Mouse (Mus musculus) liver, embryonic 14.5 days (tissue): ENCODE results near the gene Rab3d. TPM values are rescaled to one million over a fixed set of nuclear protein-coding genes. Genes with fewer than 3 reads are reported as not detected.

Experiments used
- ATAC-seq: fragments of 200-750 bp; cut with Nextera tagmentation; 2 replicates; pipeline ENCODE4 v1.8.0; 2017; ENCODE audit warnings: moderate number of reproducible peaks, mild to moderate bottlenecking, moderate library complexity; ENCODE audit not compliant: insufficient read depth
- DNase-seq, 3 experiments: peaks; one replicate each; pipeline ENCODE4 v3.0.0-alpha.2; 2012 to 2013; ENCODE audit warnings: low read depth in 3 of 3, low spot score in 3 of 3
- H3K27ac ChIP-seq: fragments of 300-500 bp; sonication (generic); 2 replicates; pipeline ENCODE4 v1.5.1; 2014; ENCODE audit warnings: moderate library complexity, mild to moderate bottlenecking, control low read depth, inconsistent platforms
- H3K27me3 ChIP-seq: fragments of 300-500 bp; sonication (generic); 2 replicates; pipeline ENCODE4 v1.6.1; 2014; ENCODE audit warnings: mild to moderate bottlenecking, low read length, moderate library complexity; ENCODE audit not compliant: control insufficient read depth, insufficient read depth
- H3K36me3 ChIP-seq: fragments of 300-500 bp; sonication (generic); replicated peaks from 2 replicates; pipeline ENCODE4 v1.6.1; 2014; ENCODE audit warnings: low read depth; ENCODE audit not compliant: control insufficient read depth, insufficient read depth
- H3K4me1 ChIP-seq, 2 experiments: fragments of 200-500 bp in 1 of 2; fragments of 300-500 bp in 1 of 2; sonication (generic) in 1 of 2; replicated peaks; 2 replicates each; pipeline ENCODE4 v1.6.1; 2012 to 2014; ENCODE audit warnings: antibody characterized with exemption in 1 of 2, inconsistent platforms in 1 of 2, low read length in 1 of 2; ENCODE audit not compliant: control insufficient read depth in 2 of 2, insufficient read depth in 2 of 2
- H3K4me2 ChIP-seq: fragments of 300-500 bp; sonication (generic); 2 replicates; pipeline ENCODE4 v1.6.1; 2014; ENCODE audit warnings: low read depth, mild to moderate bottlenecking, control low read depth, moderate library complexity
- H3K4me3 ChIP-seq, 2 experiments: fragments of 200-500 bp in 1 of 2; fragments of 300-500 bp in 1 of 2; sonication (generic) in 1 of 2; 2 replicates each; pipeline ENCODE4 v1.5.1; 2012 to 2014; ENCODE audit warnings: low read depth in 2 of 2, low read length in 2 of 2, mild to moderate bottlenecking in 2 of 2, control low read depth in 1 of 2, inconsistent platforms in 1 of 2, moderate library complexity in 1 of 2; ENCODE audit not compliant: insufficient read depth in 1 of 2
- H3K9ac ChIP-seq: fragments of 300-500 bp; sonication (generic); replicated peaks from 2 replicates; pipeline ENCODE4 v1.6.1; 2014; ENCODE audit warnings: mild to moderate bottlenecking, control low read depth, moderate library complexity
- H3K9me3 ChIP-seq: fragments of 300-500 bp; sonication (generic); 2 replicates; pipeline ENCODE4 v1.6.1; 2016; ENCODE audit warnings: low read length, mixed read lengths; ENCODE audit not compliant: control insufficient read depth
- CTCF ChIP-seq: IDR thresholded peaks from 2 replicates; pipeline ENCODE4 v1.5.1; 2016; ENCODE audit warnings: antibody characterized with exemption, low read depth, control low read depth
- EP300 ChIP-seq: IDR thresholded peaks from 2 replicates; pipeline ENCODE4 v1.6.1; 2016; ENCODE audit warnings: antibody characterized with exemption, low read depth
- WGBS: fragments of 180-500 bp; shearing (Covaris S2); extraction: QIAGEN DNeasy Blood & Tissue Kit; methylation state at CpG from one replicate; pipeline ENCODE4 v1.1.7; 2014; ENCODE audit not compliant: insufficient replicate concordance; 5-methylcytosine and 5-hydroxymethylcytosine counted together
- polyA plus RNA-seq, 2 experiments: library from polyadenylated mRNA; depleted of rRNA in 1 of 2; stranded (reverse) in 1 of 2; unstranded in 1 of 2; fragments of >200 nt; fragmentation: Nextera tagmentation in 1 of 2; extraction: Ambion mirVana in 1 of 2; gene quantifications; 2 replicates each; pipeline versions ENCODE4 v1.2.1 to v1.2.3; 2012 to 2014

Rab3d gene
- polyA plus RNA-seq, 2 experiments: 6.4 to 6.7 TPM

GRCm38 (mm10) chr9:21916851-21917492 lies 1.0 kb downstream of the Rab3d start:
- Histone ChIP-seq H3K4me1 (peaks cover 4 to 5% of the 10 kb centered on the region in 2 experiments; a peak in 2 of 4 replicates), H3K36me3 (no peaks in the 10 kb centered on the region), H3K9ac (no peak overlapping the region; the same call in 1 of the 2 replicates), H3K27me3 (peaks cover 2% of the 10 kb centered on the region; the same call in 1 of the 2 replicates), H3K4me2 (peak overlapping the region; percentile 84), H3K27ac (no peak overlapping the region), H3K4me3 (peak overlapping the region; percentile 58 to 59; a peak in 3 of 4 replicates), H3K9me3 (no peaks in the 10 kb centered on the region)
- no peak for TF ChIP-seq EP300
- TF ChIP-seq CTCF: no peak
- no peak for ATAC-seq
- 47% methylated on average over 3 of the region's 3 CpGs for WGBS
- no peak for DNase-seq

GRCm38 (mm10) chr9:21909474-21910223 lies 8.3 kb downstream of the Rab3d start:
- Histone ChIP-seq H3K27me3 (no peaks in the 10 kb centered on the region), H3K4me2 (no peak overlapping the region), H3K9ac (no peak overlapping the region), H3K4me3 (no peak overlapping the region), H3K9me3 (no peaks in the 10 kb centered on the region), H3K4me1 (0 out of 4 replicates have a peak, but pooled peaks cover 0 to 1% of the 10 kb centered on the region in 2 experiments), H3K27ac (no peak overlapping the region), H3K36me3 (no peaks in the 10 kb centered on the region)
- WGBS: 53% methylated on average over 10 of the region's 10 CpGs
- no peak for DNase-seq
- ATAC-seq: no peak
- no peak for TF ChIP-seq EP300

- Histone ChIP-seq H3K27me3 (no peaks in the 10 kb centered on the region), H3K27ac (no peak overlapping the region), H3K4me3 (no peak overlapping the region), H3K9ac (no peak overlapping the region), H3K4me2 (no peak overlapping the region), H3K36me3 (no peaks in the 10 kb centered on the region), H3K9me3 (no peaks in the 10 kb centered on the region), H3K4me1 (0 out of 4 replicates have a peak, but pooled peaks cover 0 to 1% of the 10 kb centered on the region in 2 experiments)
- DNase-seq (no peak), ATAC-seq (no peak)
- WGBS: 18% methylated on average over 11 of the region's 11 CpGs
- TF ChIP-seq CTCF: no peak
- no peak for TF ChIP-seq EP300
These were observed 9.8 kb downstream of the Rab3d start for GRCm38 (mm10) chr9:21908216-21908615.

- Histone ChIP-seq H3K9ac (no peak overlapping the region), H3K9me3 (no peaks in the 10 kb centered on the region), H3K27me3 (no peaks in the 10 kb centered on the region), H3K4me2 (no peak overlapping the region), H3K4me1 (peaks cover 0 to 1% of the 10 kb centered on the region in 2 experiments; a peak in 2 of 4 replicates), H3K36me3 (no peaks in the 10 kb centered on the region), H3K4me3 (no peak overlapping the region), H3K27ac (no peak overlapping the region)
- TF ChIP-seq EP300 (no peak), CTCF (no peak)
- DNase-seq: no peak
- no peak for ATAC-seq
- 61% methylated on average over 4 of the region's 4 CpGs for WGBS
These were observed 14.0 kb downstream of the Rab3d start for GRCm38 (mm10) chr9:21904031-21904430.

GRCm38 (mm10) chr9:21901223-21901820 lies 16.7 kb downstream of the Rab3d start:
- TF ChIP-seq CTCF: peak; percentile 10; the same call in 1 of the 2 replicates
- no peak for TF ChIP-seq EP300
- Histone ChIP-seq H3K4me1 (no peaks in the 10 kb centered on the region; a peak in 2 of 4 replicates), H3K9ac (no peak overlapping the region), H3K9me3 (no peaks in the 10 kb centered on the region), H3K36me3 (no peaks in the 10 kb centered on the region), H3K4me2 (peak overlapping the region; percentile 62), H3K4me3 (peak overlapping the region; percentile 48 to 54), H3K27ac (no peak overlapping the region), H3K27me3 (no peaks in the 10 kb centered on the region)
- peak; percentile 50 to 64 (median 54) for DNase-seq
- 12% methylated on average over 10 of the region's 10 CpGs for WGBS
- ATAC-seq: peak; percentile 48; the same call in 1 of the 2 replicates
